Mouse (Mus musculus) heart, adult 2 months (tissue): ENCODE results near the gene Ift122.

ENCODE experiments used
- CTCF ChIP-seq: fragments of 200-600 bp; IDR thresholded peaks from 2 replicates; pipeline ENCODE4 v1.8.1; 2022; ENCODE audit warnings: antibody characterized with exemption, mild to moderate bottlenecking, moderate library complexity
- POLR2A ChIP-seq: fragments of 200-500 bp; IDR thresholded peaks from 2 replicates; pipeline ENCODE4 v1.6.1; 2011; ENCODE audit warnings: mild to moderate bottlenecking, low read depth, low read length, control low read depth; ENCODE audit not compliant: insufficient read depth

DNA sequence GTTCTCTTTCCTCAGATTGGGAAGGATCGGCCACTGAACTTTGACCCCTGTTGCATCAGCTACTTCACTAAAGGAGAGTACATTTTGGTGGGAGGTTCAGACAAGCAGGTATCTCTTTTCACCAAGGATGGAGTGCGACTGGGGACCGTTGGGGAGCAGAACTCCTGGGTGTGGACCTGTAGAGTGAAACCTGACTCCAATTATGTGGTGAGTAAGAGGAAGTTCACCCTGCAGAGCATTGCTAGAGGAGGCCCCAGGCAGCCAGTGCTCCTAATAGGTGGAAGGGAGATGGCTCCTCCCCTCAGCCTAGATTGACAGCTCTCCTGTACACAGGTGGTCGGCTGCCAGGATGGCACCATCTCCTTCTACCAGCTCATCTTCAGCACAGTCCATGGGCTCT, 33.6 kb downstream of the Ift122 start:
- TF ChIP-seq CTCF (no peak), POLR2A (no peak)
